Mouse (Mus musculus) E14TG2a.4 (cell line): Measurements from ENCODE around the gene Hnrnpll.

Experiments
- CTCF ChIP-seq: conservative IDR thresholded peaks from 2 replicates; pipeline ENCODE4 v1.5.1; 2014; ENCODE audit warnings: low read length
- NANOG ChIP-seq: IDR thresholded peaks from 2 replicates; pipeline ENCODE4 v1.6.1; 2014; ENCODE audit warnings: borderline replicate concordance, low read length, mixed read lengths
- POU5F1 ChIP-seq: IDR thresholded peaks from 2 replicates; pipeline ENCODE4 v1.6.1; 2014; ENCODE audit warnings: low read length, borderline replicate concordance

DNA sequence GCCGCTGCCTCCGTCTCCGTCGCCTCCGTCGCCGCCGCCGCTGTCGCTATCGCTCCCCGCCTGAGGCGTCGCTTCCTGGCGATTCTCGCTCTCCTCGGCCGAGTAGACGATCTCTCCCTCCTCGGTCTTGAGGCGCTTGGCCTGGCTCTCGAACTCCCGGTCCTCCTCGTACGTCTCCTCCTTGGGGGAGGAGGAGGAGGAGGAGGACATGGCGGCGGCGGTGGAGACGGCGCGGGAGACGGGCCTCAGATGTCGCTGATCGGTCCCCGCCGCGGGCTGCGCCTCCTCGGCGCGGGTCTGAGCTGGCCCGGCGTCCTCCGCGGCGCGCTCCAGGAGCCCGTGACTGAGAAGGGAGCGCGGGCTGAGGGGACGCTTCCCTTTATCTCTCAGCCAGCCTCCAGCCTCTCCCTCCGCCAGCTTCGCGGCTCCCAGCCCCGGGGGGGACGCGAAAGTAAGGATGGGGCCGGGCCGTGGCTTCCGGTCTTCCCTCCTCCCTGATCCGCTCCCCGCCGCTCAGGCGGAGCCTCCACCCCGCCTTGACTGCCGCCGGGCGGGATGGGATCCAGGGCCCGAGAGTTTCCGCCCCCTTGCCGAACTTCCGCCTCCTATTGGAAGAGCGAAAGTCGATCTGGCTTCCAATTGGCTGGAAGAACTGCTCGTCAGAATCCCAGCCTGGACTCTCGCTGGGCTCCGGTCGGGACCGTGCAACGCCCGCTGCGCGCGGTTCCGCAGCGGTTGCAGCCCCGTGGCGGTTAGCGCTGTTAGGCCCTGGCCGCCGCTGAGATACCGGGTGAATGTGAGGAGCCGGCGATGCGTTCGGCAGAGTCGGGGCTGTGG is at the start of gene Hnrnpll:
- TF ChIP-seq CTCF (no peak), POU5F1 (no peak), NANOG (no peak)
